Mouse (Mus musculus) forebrain, embryonic 15.5 days (tissue): ENCODE measurements around the gene Lrp10. TPM values are rescaled to one million over a fixed set of nuclear protein-coding genes. Genes with fewer than 3 reads are reported as not detected.

ENCODE experiments used
- ATAC-seq: fragments of 200-750 bp; cut with Nextera tagmentation; replicated peaks from 2 replicates; pipeline ENCODE4 v1.8.0; 2017; ENCODE audit warnings: mild to moderate bottlenecking, moderate TSS enrichment, moderate library complexity
- H3K27ac ChIP-seq: fragments of 300-500 bp; sonication (generic); replicated peaks from 2 replicates; pipeline ENCODE4 v1.5.1; 2015; ENCODE audit warnings: mild to moderate bottlenecking, inconsistent platforms
- H3K27me3 ChIP-seq: fragments of 300-500 bp; sonication (generic); 2 replicates; pipeline ENCODE4 v1.6.1; 2015; ENCODE audit warnings: inconsistent platforms
- H3K36me3 ChIP-seq: fragments of 300-500 bp; sonication (generic); 2 replicates; pipeline ENCODE4 v1.6.1; 2015; ENCODE audit warnings: mild to moderate bottlenecking, inconsistent platforms
- H3K4me1 ChIP-seq: fragments of 300-500 bp; sonication (generic); 2 replicates; pipeline ENCODE4 v1.6.1; 2015; ENCODE audit warnings: inconsistent platforms
- H3K4me2 ChIP-seq: fragments of 300-500 bp; sonication (generic); replicated peaks from 2 replicates; pipeline ENCODE4 v1.6.1; 2015; ENCODE audit warnings: mild to moderate bottlenecking, inconsistent platforms
- H3K4me3 ChIP-seq: fragments of 300-500 bp; sonication (generic); 2 replicates; pipeline ENCODE4 v1.5.1; 2015; ENCODE audit warnings: mild to moderate bottlenecking, inconsistent platforms
- H3K9ac ChIP-seq: fragments of 300-500 bp; sonication (generic); replicated peaks from 2 replicates; pipeline ENCODE4 v1.6.1; 2015; ENCODE audit warnings: mild to moderate bottlenecking, inconsistent platforms
- H3K9me3 ChIP-seq: fragments of 300-500 bp; sonication (generic); 2 replicates; pipeline ENCODE4 v1.6.1; 2016; ENCODE audit warnings: inconsistent platforms
- WGBS: fragments of 180-500 bp; shearing (Covaris S2); methylation state at CpG from one replicate; pipeline ENCODE4 v1.1.7; 2015; ENCODE audit warnings: mixed read lengths; 5-methylcytosine and 5-hydroxymethylcytosine counted together
- polyA plus RNA-seq: library from polyadenylated mRNA; unstranded; fragments of >200 nt; fragmentation: Nextera tagmentation; extraction: Ambion mirVana; gene quantifications from 2 replicates; pipeline ENCODE4 v1.2.1, GENCODE M21; 2015

Lrp10 gene
- polyA plus RNA-seq, 1 experiment from 2014 or later, result 32.5 TPM

GRCm38 (mm10) chr14:54462146-54462545, 1.8 kb upstream of the Lrp10 start:
- Histone ChIP-seq H3K4me1 (peaks cover 9% of the 10 kb centered on the region; the same call in 1 of the 2 replicates), H3K27ac (no peak overlapping the region), H3K9ac (no peak overlapping the region), H3K4me3 (no peak overlapping the region), H3K27me3 (no peaks in the 10 kb centered on the region), H3K36me3 (no peaks in the 10 kb centered on the region), H3K9me3 (no peaks in the 10 kb centered on the region), H3K4me2 (no peak overlapping the region)
- no peak for ATAC-seq
- 77% methylated on average over 4 of the region's 4 CpGs for WGBS

GRCm38 (mm10) chr14:54463108-54463958, 604 bp upstream of the Lrp10 start:
- Histone ChIP-seq H3K9me3 (no peaks in the 10 kb centered on the region), H3K4me2 (peak overlapping the region; percentile 75), H3K36me3 (peaks cover 4% of the 10 kb centered on the region), H3K9ac (peak overlapping the region; percentile 66), H3K27me3 (no peaks in the 10 kb centered on the region), H3K4me3 (peak overlapping the region; percentile 74), H3K4me1 (peaks cover 9% of the 10 kb centered on the region; the same call in 1 of the 2 replicates), H3K27ac (peak overlapping the region; percentile 77)
- WGBS, result 15% methylated on average over 12 of the region's 12 CpGs
- peak; percentile 62 for ATAC-seq

GRCm38 (mm10) chr14:54464293-54465005, 512 bp downstream of the Lrp10 start:
- Histone ChIP-seq H3K9ac (peak overlapping the region; percentile 66), H3K9me3 (no peaks in the 10 kb centered on the region), H3K27ac (peak overlapping the region; percentile 77), H3K4me2 (peak overlapping the region; percentile 75), H3K27me3 (no peaks in the 10 kb centered on the region), H3K36me3 (peaks cover 15% of the 10 kb centered on the region), H3K4me3 (peak overlapping the region; percentile 74), H3K4me1 (peaks cover 9% of the 10 kb centered on the region; the same call in 1 of the 2 replicates)
- peak; percentile 82 for ATAC-seq
- WGBS, result 1% methylated on average over 55 of the region's 57 CpGs

GRCm38 (mm10) chr14:54471467-54471866, 7.5 kb downstream of the Lrp10 start:
- Histone ChIP-seq H3K4me3 (no peak overlapping the region), H3K36me3 (peaks cover 26% of the 10 kb centered on the region), H3K9me3 (no peaks in the 10 kb centered on the region), H3K27ac (no peak overlapping the region), H3K4me1 (peaks cover 20% of the 10 kb centered on the region), H3K4me2 (no peak overlapping the region), H3K27me3 (no peaks in the 10 kb centered on the region), H3K9ac (no peak overlapping the region)
- ATAC-seq, result no peak
- 86% methylated on average over 2 of the region's 2 CpGs for WGBS

GRCm38 (mm10) chr14:54472671-54473070, 8.7 kb downstream of the Lrp10 start:
- 0 out of 2 replicates have a peak overlapping the region, but pooled peaks have one; percentile 5 for H3K9ac ChIP-seq
- WGBS, result 38% methylated on average over 5 of the region's 5 CpGs

GRCm38 (mm10) chr14:54474744-54475143, 10.8 kb downstream of the Lrp10 start:
- no peak overlapping the region for H3K9ac ChIP-seq
- no peaks in the 10 kb centered on the region for H3K9me3 ChIP-seq
- H3K4me3 ChIP-seq, result no peak overlapping the region
- peaks cover 20% of the 10 kb centered on the region; the same call in 1 of the 2 replicates for H3K27me3 ChIP-seq
- no peak for ATAC-seq
- H3K4me1 ChIP-seq, result peaks cover 36% of the 10 kb centered on the region
- peaks cover 9% of the 10 kb centered on the region; the same call in 1 of the 2 replicates for H3K36me3 ChIP-seq
- H3K4me2 ChIP-seq, result no peak overlapping the region
- H3K27ac ChIP-seq, result no peak overlapping the region
- 65% methylated on average over 5 of the region's 5 CpGs for WGBS

More at GRCm38 (mm10) chr14:54472671-54473070, 8.7 kb downstream of the Lrp10 start:
- Histone ChIP-seq H3K27ac (peak overlapping the region; percentile 33; the same call in 1 of the 2 replicates), H3K4me2 (no peak overlapping the region), H3K27me3 (peaks cover 5% of the 10 kb centered on the region; the same call in 1 of the 2 replicates), H3K4me3 (no peak overlapping the region), H3K9me3 (no peaks in the 10 kb centered on the region), H3K36me3 (peaks cover 26% of the 10 kb centered on the region), H3K4me1 (peaks cover 27% of the 10 kb centered on the region)
- ATAC-seq, result no peak

- Histone ChIP-seq H3K27me3 (peaks cover 20% of the 10 kb centered on the region; the same call in 1 of the 2 replicates), H3K4me1 (peaks cover 37% of the 10 kb centered on the region), H3K9ac (peak within 1 kb of the TSS; percentile 74), H3K27ac (peak within 1 kb of the TSS; percentile 71), H3K4me2 (peak within 1 kb of the TSS; percentile 94), H3K36me3 (no peaks in the 10 kb centered on the region), H3K9me3 (no peaks in the 10 kb centered on the region), H3K4me3 (peak within 1 kb of the TSS; percentile 60)
- ATAC-seq, result peak; percentile 90
- under 1% methylated on average over 23 of the region's 23 CpGs for WGBS
These were observed 12.3 kb downstream of the Lrp10 start, which contains the start of gene Rem2 for GRCm38 (mm10) chr14:54475941-54476844. Rem2 (plus strand) TSS chr14:54476100.

- H3K36me3 ChIP-seq, result no peaks in the 10 kb centered on the region
- H3K9me3 ChIP-seq, result no peaks in the 10 kb centered on the region
- no peak for ATAC-seq
- H3K4me3 ChIP-seq, result peak overlapping the region; percentile 60
- H3K4me2 ChIP-seq, result peak overlapping the region; percentile 94
- H3K27ac ChIP-seq, result no peak overlapping the region
- 0 out of 2 replicates have a peak overlapping the region, but pooled peaks have one; percentile 74 for H3K9ac ChIP-seq
- 71% methylated on average over 15 of the region's 15 CpGs for WGBS
- H3K4me1 ChIP-seq, result peaks cover 36% of the 10 kb centered on the region
- H3K27me3 ChIP-seq, result peaks cover 20% of the 10 kb centered on the region; the same call in 1 of the 2 replicates
These were observed 13.4 kb downstream of the Lrp10 start for GRCm38 (mm10) chr14:54477172-54477909.

GRCm38 (mm10) chr14:54479451-54479920, 15.5 kb downstream of the Lrp10 start:
- no peak for ATAC-seq
- Histone ChIP-seq H3K27ac (no peak overlapping the region), H3K4me1 (peaks cover 30% of the 10 kb centered on the region), H3K27me3 (peaks cover 20% of the 10 kb centered on the region; the same call in 1 of the 2 replicates), H3K4me3 (peak overlapping the region; percentile 26), H3K36me3 (no peaks in the 10 kb centered on the region), H3K9me3 (no peaks in the 10 kb centered on the region), H3K9ac (peak overlapping the region; percentile 20; the same call in 1 of the 2 replicates), H3K4me2 (peak overlapping the region; percentile 41)
- 3% methylated on average over 39 of the region's 40 CpGs for WGBS

- Histone ChIP-seq H3K9me3 (no peaks in the 10 kb centered on the region), H3K4me1 (peaks cover 22% of the 10 kb centered on the region), H3K4me2 (no peak overlapping the region), H3K27ac (no peak overlapping the region), H3K9ac (no peak overlapping the region), H3K27me3 (peaks cover 20% of the 10 kb centered on the region; the same call in 1 of the 2 replicates), H3K4me3 (no peak overlapping the region), H3K36me3 (no peaks in the 10 kb centered on the region)
- no peak for ATAC-seq
- 71% methylated on average over 6 of the region's 6 CpGs for WGBS
These were observed 16.7 kb downstream of the Lrp10 start for GRCm38 (mm10) chr14:54480673-54481072.
